Mouse (Mus musculus): ENCODE measurements around the gene Rhd.

DNA sequence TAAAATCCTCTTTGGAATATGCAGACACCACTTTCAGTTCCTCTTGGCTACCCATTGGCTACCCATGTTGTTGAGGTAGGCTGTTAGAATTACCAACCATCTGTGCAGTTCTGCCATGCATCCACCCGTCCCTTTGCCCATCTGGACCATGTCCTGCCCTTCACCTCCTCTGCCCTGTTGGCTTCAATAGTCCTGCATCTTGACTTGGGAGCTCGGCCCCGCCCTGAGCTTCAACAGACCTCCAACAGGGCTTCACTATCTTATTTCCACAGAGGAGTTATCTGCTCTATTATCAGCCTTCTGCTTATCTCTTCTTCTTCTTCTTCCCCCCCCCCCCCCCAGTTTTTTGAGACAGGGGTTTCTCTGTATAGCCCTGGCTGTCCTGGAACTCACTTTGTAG lies 52.9 kb downstream of the Rhd start:
- TF ChIP-seq CTCF (IDR thresholded peaks at IDR 0.05; ENCODE audit: extremely low read depth, insufficient read depth, insufficient read length, insufficient replicate concordance) (no peak), POLR2A (IDR thresholded peaks at IDR 0.05; ENCODE audit: low read depth, low read length) (no peak)

All from spleen, adult 2 months (tissue).